Mouse (Mus musculus): Measurements from ENCODE around the gene Peli2.

The Peli2 gene

DNA sequence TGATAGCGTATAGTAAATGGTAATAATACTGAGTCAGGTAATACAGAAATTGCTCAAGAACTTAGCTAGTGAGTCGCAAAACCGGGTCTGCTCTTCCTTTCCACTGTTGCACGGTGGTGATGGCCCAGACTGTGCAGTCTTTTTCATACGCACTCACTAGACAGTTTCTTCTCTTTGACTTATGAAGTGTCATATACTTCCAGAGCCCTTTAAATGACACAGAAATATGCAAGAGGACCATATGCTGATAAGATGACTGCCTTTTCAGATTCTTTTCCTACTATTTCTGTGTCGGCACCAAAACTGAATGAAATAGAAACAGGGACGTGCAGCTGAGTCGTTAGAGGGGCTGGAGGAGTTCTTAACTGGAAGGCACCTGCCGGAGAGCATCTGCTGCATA is 102.1 kb downstream of the Peli2 start:
- DNase-seq (ENCODE audit: low spot score), result no peak

DNA sequence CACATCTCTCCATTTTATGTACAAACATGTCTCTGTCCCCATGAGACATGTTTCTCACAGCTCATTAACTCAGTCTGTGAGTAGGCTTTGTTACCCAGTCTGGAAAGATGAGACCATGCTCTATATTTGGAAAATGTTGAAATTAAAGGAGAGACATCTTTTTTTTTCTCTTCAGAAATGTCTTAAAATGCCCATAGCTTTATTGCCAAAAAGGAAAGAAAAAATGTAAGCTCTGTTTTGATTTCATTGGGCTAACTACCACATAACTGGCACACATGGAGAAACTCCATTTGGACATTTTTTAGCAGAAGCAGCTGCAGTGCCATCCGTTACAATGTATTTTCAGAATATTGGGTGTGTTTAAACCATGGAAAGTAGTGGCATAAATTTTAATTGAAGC is 103.6 kb downstream of the Peli2 start:
- no peak for DNase-seq (ENCODE audit: low spot score)

DNA sequence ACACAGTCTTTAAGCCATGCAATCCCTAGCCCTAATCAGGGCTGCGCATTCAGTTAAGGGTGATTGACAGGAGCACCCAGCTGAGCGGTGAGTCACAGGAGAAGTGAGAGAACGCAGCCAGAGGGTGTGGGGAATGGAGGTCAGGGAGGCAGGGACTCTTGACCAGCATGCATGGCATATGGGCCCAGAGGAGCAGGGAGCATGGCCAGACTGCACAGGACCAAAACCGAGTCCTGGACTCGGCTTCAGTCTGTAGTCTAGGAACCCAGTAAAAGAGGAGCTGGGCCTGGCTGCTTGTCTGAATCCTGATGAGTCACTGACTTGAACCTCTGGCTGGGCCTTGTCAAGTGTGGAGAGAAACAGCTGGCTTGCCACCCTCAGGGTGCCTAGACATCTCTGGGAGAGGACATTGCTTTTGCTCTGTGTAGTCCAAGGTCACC is 104.3 kb downstream of the Peli2 start:
- DNase-seq (ENCODE audit: low spot score), result no peak

DNA sequence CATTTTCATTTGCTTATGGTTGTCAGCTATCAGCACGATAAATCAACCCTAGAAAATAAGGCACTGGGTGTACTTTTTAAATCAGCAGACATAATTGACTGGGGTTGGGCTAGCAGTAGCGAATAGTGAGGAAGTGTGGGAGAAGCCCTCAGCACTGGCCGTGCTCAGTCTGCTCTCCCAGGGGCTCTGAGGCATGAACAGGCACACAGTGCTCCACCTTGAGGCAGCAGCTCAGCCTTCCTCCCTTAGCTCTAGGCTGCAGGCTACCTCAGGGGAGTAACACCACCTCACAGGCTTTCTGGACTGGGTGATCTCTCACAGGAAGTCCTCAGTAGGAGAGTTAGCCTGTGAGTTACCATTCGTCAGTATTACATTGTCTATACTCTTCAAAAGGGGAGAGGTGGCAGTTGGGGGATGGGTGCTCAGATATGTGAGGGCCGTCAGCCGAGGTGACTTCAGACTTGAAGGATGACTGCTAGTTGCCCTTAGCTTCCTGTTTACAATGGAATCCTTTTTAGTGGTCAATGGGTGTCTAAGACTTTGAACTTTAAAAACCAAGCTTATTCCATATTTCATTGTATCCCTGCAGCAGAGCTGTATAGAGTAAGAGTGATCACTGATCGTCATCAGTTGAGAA is 105.3 kb downstream of the Peli2 start:
- DNase-seq (ENCODE audit: low spot score), result no peak

DNA sequence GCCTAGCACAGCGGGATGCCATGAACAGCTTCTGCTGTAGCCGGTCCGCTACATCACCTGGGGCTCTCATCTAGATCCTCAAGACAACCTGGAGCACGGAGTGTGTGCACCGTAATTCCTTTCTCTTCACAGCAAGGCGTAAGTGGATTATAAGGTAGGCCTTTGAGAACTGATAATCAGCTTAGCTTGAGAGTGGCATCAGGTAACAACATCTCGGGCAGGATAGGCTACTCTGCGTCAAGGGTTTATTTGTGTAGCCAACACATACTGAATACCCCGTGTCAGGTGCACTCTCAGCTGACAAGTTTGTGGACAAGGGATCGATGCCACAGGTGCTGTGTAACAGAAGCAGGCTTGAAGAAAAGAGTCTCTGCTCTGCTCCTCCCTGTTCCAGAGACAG is 106.1 kb downstream of the Peli2 start:
- no peak for DNase-seq (ENCODE audit: low spot score)

DNA sequence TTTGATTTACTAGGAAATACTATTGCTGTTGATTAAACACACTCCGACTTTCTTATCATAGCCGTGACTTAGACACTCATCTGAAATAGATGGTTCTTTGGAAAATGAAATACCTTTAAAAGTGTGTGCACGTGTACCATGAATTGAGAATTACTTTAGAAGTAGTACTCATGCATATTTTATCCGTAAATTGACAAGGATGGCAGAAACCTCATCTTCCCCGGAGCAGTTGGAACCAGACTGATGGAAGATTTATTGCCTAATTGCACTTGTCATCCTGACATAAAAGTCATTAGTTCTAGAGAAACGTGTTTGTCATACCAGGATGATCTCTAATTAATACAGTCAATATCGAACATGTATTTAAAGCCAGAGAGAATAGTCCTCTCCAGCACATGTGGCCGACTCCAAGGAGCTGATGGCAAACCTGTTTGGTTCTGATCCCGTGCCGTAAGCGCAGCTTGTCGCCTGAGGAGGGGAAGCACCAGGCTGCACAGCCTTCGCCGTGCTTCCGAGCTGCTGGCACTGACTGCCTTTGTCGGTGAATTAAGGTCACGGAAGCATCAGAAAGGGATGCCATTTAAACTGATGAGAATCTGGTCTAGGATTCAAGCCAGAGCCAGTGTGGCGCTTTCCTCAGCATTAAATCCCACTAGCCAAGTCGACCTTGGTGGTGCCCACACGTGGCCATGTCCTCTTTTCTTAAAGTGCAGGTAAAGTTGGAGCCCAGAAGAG is 114.3 kb downstream of the Peli2 start:
- no peak for DNase-seq (ENCODE audit: low spot score)

DNA sequence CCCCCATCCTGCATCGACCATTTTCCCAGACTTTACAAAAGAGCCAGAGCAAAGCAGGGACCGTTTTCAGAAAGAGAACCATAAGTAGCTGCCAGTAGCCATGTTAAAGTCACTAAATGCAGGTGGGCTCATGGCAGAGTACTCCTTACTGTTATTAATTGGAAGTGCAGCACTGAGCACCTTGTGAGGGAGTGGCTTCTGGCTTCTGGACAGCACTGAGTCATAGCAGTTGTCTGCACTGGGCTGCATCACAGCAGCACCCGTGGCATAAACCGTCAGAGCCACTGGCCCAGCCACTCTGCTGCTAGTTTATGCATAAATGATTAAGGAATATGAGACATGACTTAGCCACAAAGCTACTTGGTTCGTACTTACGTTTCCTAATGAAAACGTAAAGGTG is 120.7 kb downstream of the Peli2 start:
- no peak for DNase-seq (ENCODE audit: low spot score)

DNA sequence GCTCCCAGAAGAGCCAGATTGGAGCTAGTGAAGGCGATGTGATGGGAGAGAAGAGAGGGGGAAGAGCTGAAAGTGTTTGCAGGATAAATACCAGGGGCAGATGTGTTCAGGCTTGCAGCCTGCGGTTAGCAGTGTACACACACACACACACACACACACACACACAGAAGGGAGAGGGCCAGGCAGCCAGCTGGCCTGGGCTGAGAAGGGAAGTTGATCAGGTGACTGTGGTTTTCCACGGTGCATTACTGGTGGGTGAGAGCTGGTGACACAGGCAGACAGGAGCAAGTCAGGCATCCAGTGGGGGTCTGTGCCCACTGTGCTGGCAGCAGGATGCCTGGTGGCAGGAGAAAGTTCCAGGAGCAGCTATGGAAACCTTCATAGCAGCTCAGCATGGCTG is 125.6 kb downstream of the Peli2 start:
- DNase-seq (ENCODE audit: low spot score), result no peak

DNA sequence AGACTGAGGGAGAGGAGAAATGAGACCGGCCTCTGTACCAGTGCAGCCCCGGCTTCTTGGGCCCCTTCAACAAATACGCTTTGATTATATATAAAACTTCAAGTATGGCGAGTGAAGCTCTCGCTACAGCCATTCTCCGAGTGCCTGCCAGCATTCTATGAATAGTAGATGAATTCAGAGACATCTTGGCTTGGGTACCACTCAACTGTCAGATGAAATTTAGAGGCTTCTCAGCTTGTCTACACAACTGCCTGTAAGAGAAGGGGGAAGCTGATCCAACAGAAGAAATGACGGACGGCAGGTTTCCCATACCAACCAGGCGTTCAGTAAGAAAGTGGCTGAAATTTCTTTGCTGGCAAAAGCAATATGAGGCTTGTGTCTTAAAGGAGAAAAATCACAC is 126.3 kb downstream of the Peli2 start:
- no peak for DNase-seq (ENCODE audit: low spot score)

DNA sequence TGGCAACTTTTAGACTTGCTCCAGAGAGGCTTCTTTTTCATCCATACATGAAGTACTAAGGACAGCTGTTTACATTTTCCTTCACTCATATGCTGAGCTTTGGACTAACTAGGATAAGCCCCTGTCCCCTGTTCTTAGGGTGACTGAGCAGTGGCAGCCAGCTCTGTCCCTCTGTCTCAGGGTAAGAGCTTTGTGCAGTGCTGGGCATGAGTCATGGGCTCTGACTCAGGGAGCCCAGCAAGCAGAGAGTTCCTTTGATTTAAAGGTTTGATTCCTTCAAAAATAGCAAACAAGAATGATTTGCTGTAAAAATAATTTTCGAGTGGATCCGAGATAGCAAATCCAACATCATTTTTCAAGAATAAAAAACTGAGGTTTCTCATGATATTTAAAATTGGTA is 128.8 kb downstream of the Peli2 start:
- no peak for DNase-seq (ENCODE audit: low spot score)

DNA sequence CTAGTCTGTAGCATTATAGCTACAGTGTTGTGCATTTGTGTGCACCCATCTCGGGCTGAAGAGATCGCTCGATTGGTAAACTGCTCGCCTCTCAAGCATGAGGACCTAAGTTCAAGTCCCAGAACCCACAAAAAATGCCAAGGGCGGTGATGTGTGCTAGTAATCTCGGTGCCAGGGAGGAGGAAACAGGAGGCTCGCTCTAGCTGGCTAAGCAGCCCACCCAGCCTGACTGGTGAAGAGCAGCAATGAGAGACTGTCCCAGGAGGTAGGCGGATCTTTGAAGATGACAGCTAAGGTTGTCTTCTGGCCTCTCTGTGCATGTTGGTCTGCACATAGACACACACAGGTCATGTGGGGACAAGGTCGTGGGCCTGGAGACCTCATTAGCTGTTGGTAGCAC is 129.3 kb downstream of the Peli2 start:
- no peak for DNase-seq (ENCODE audit: low spot score)

DNA sequence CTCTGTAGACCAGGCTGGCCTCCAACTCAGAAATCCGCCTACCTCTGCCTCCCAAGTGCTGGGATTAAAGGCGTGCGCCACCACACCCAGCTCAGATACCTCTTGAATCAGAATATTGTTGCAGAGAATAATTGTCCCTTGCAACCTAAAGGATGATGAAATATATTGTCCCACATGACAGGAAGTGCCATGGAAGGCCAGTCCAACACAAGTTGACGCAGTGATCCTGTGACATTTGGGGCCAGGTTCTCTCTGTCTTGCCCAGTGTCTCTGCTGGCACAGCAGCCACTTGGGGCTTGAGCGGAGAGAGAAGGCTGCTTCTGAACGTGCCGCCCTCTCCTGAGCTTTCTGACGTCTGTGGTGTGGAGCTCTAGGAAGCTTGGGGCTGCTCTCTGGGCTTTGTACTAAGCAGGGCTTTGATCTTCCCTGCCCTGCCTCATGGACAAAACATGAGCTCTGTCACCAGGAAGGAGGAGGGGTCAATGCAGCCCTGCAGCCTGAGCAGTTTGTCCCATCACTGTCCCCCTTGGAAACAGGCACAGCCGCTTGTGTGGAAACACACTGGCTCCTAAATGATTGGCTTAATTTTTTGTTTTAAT is 130.9 kb downstream of the Peli2 start:
- no peak for DNase-seq (ENCODE audit: low spot score)

DNA sequence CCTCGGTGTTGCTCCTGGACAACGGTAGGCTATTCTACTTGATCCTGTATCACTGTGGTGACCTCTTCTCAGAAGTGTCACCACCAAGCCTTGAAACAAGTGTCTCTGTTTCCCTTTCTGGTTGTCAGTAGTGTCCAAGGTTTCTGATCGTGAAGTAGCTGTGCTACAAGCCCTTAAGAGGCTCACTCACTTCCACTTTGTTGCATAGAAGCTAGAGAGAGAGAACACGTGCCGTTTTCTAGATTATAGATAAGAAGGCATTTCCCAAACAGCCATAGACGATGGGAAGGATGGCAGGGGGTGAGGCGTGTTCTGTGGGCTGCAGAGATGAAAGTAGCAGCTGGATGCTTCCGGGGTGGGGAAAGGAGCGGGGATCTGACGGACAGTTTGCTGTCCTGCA is 132.6 kb downstream of the Peli2 start:
- DNase-seq (ENCODE audit: low spot score), result no peak

DNA sequence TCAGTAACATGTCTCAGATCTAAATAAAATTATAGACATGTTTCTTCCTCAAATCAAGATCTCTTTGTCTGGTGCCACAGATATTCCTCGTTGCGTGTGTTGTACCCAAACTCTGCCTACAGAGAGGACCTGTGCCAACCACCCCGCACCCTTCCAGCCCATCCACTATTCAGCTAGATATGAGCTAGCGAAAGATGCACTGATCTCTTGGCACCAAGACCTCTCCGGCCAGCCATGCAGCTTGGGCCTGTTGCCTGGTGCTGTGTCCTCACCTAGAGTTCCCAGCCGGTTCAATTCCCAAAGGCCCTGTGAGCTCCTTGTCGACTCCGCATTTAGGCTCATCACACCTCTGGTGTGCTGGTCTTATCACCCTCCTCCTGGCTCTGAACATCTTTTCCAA is 134.1 kb downstream of the Peli2 start:
- no peak for DNase-seq (ENCODE audit: low spot score)

DNA sequence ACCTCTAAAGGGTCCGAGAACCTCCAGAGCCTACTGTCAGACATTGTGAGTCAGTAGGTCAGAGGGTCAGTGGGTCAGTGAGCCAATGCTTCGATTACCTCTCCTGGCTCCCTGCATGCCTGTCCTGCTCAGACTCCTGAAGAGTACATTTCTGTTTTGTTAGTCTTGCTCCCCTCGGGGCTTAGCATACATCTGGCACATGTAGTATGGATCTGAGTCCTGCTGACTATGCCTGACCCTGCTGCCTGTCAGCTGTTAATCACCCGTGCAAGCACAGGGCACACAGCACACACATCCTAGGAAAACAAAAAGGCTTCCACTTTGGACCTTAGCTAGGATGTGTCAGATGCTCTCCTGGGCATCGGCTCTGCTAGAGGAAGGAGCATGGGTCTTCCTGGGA is 134.7 kb downstream of the Peli2 start:
- DNase-seq (ENCODE audit: low spot score), result no peak

DNA sequence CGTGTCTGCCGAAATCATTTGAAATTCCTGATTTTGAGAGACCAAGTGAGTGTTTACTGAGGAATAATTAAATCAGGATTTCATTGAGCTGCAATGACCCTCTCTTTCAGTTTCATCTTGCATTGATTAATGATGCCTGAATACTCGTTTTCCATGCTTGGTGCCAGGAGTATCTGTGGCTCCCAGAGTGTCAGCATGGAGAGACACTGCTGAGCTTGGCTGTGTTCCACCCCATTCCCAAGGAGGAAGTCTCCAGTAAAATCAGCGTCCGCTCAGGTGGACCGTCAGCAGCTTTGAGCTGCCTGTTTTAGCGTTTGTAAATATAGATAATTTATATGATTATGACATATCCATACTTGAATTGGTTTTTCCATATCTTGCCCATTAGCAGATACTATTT is 137.1 kb downstream of the Peli2 start:
- DNase-seq (ENCODE audit: low spot score), result no peak

DNA sequence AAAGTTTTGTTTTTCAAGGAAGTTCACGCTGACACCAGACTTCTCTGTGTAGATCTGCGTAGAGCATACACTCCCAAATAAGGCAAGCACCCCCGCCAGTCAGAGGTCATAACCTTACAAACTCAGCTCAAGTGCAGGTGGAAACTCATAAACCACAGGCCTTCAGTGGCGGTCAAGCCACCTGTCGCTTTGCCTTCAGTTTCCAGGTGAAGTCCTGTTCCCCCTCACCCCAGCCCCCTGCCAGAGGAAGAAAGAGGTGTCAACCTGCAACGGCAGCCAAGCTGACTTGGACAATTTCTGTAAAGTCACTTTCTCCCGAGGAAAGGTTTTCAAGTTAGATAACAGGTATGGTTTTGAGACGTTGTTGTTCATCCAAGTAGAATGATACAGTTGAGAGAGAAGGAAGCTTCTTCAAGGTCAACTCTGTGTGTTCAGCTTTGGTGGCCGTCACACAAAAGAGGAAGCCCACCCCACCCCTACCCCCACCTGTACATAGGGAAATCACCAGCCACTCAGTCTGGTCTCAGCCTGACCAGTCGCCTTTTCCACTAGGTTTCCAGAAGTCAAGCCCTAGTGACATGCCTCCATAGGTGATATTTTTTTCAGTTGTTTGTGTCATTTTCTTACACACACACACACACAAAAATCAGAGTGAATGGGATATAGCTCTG is 138.2 kb downstream of the Peli2 start:
- no peak for DNase-seq (ENCODE audit: low spot score)

DNA sequence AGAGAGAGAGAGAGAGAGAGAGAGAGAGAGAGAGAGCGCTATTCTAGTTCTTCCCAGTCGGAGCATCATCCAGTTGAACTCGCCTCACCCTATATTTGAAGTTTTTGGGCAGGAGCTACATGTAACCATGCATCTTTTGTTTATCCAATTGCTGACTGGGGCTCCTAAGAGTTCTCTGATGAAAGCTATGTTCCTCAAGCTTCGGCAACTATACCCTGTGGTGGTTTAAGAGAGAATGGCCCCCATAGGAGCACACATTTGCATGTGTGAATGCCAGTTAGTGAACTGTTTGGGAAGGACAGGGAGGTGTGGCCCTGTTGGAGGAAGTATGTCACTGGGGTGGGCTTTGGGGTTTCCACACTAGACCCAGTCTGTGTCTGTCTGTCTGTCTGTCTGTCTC is 142.5 kb downstream of the Peli2 start:
- no peak for DNase-seq (ENCODE audit: low spot score)

DNA sequence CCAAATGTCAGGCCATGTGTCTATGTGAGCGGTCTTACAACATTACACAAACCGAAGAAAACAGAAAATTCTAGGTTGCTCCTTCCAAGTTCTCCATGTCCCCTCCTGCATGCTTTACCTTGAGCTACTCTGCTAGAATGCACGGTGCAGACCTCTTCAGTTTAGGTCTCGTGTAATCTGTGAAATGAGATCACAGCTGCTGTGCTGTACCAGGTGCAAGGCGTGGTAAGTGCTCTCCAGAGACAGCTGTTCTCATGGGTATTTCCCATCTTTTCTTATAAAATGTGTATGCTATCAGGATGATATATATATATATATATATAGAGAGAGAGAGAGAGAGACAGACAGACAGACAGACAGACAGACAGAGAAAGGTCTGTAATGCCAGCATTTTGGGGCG is 146.1 kb downstream of the Peli2 start:
- no peak for DNase-seq (ENCODE audit: low spot score)

DNA sequence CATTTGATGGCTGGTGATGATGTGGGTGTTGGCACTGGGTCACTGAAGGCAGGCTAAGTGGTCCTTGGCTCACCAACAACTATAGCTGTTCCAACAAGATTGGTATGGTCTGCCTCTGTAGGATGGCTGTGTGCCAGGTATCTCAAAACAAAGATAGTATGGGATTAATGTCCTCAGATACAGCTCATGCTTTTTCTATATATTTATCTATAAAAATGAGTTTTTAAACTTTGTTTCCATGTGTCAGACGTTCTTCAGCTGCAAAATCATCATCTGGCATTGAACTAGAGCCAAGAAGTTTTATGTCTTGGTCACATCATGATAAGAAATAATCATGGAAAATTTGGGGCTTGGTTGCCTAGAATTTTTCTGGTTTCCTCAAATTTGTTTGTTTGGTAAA is 157.7 kb downstream of the Peli2 start:
- DNase-seq (ENCODE audit: low spot score), result no peak

DNA sequence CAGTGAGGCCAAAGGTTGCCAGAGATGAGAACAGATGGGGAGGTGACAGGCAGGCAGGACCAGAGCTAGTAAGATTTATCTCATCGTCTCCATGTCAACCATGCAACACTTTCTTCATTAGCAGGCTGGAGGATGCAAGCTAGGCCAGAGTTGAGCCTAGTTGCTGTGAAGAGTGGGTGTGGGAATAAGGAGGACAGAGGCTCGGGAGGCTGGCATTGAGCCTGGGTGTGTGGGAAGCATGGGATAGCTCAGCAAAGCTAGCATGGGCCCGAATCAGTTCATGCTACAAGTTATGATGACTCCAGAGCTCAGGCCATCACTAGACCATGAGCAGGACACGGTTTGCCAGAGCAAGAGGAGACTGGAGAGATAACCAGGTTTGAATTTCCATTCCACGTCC is 166.3 kb downstream of the Peli2 start:
- DNase-seq (ENCODE audit: low spot score), result no peak

DNA sequence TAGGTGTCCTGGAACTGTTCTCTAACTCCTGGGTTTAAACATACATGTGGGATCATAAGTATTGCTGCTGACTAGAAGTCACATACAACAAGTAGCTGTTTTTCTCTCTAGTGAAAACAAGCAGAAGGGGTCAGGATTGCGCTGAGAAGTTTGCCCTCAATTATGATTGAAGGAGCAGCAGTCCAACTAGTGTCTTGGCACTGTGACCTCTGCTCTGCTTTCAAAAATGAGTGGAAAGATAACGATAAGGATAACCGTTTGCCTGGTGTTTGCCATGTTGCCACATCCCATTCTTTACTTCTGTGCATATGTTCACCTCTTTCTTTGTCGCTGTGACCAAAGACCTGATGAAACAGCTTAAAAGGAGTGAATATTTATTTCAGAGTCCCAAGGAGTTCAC is 167.0 kb downstream of the Peli2 start:
- no peak for DNase-seq (ENCODE audit: low spot score)

DNA sequence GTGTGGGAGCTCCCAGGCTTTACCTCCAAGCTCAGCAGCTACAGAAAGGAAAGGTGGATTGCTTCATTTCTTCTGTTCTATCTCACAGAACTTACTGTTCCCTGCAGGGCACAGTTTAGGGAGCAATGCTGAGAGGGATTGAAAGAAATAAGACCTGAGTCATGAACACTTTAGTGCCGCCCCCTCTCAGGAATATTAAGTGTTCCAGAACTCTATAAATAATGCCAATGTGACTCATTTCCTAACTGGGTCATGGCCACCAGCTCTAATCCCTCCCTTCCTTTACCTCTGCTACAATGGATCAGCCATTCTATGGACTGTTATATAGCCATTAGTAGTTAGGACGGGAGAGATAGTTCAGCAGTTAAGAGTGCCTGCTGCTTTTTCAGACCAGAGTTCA is 168.0 kb downstream of the Peli2 start:
- no peak for DNase-seq (ENCODE audit: low spot score)

All from testis, postnatal 10 days (tissue).